Mouse (Mus musculus): ENCODE measurements around the gene Ndufa4. TPM values are rescaled to one million over a fixed set of nuclear protein-coding genes. Genes with fewer than 3 reads are reported as not detected.

Ndufa4 gene
- 1,348 and 1,354 TPM in 2 replicates for polyA plus RNA-seq (2016; fragmentation: Nextera tagmentation; extraction: Ambion mirVana)

GRCm38 (mm10) chr6:11907269-11908032, at the start of gene Ndufa4, which contains the start of gene Phf14:
TSS of gene Ndufa4 (minus strand) at chr6:11907497.
TSS of gene Phf14 (plus strand) at chr6:11907809.
- H3K4me3 ChIP-seq = peak within 1 kb of the TSS; percentile 75
- H3K27me3 ChIP-seq (replicated peaks) = no peaks in the 10 kb centered on the region
- no peaks in the 10 kb centered on the region for H3K9me3 ChIP-seq (replicated peaks)
- H3K4me2 ChIP-seq = peak within 1 kb of the TSS; percentile 89
- peak; percentile 98 for ATAC-seq (ENCODE audit: insufficient number of reproducible peaks, low FRiP score)
- under 1% methylated on average over 59 of the region's 59 CpGs for WGBS
- peaks cover 10% of the 10 kb centered on the region for H3K4me1 ChIP-seq (replicated peaks)
- peaks cover 23% of the 10 kb centered on the region for H3K36me3 ChIP-seq
- peak within 1 kb of the TSS; percentile 85 for H3K9ac ChIP-seq
- H3K27ac ChIP-seq (ENCODE audit: poor library complexity, severe bottlenecking) = peak within 1 kb of the TSS; percentile 84

GRCm38 (mm10) chr6:11948100-11948499, 40.8 kb upstream of the Ndufa4 start:
- no peaks in the 10 kb centered on the region for H3K9me3 ChIP-seq (replicated peaks)
- H3K9ac ChIP-seq = no peak overlapping the region
- WGBS = 59% methylated on average over 1 of the region's 1 CpGs
- no peak overlapping the region for H3K27ac ChIP-seq (ENCODE audit: poor library complexity, severe bottlenecking)
- H3K27me3 ChIP-seq (replicated peaks) = no peaks in the 10 kb centered on the region
- no peak overlapping the region for H3K4me3 ChIP-seq
- H3K4me1 ChIP-seq (replicated peaks) = peaks cover 17% of the 10 kb centered on the region
- no peak for ATAC-seq (ENCODE audit: insufficient number of reproducible peaks, low FRiP score)
- H3K4me2 ChIP-seq = no peak overlapping the region
- peaks cover 11% of the 10 kb centered on the region for H3K36me3 ChIP-seq

DNA sequence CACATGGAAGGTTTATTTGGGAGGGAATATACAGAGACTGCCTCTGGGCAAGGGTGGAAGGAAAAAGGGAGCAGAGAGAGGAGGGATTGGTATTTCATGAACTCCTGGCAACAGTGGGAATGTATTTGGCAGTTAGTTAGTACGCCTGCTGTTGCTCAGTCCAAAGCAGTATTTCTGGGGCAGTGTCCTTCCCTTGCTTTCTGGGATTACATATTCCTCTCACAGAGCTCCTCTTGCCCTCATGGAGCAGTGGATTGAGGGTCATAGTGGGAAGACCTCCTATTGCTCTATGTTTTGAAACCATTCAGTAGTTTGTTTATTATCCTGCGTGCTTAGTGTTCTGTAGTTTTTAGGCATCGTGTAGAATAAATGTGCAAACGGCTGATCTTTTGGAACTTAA, 34.8 kb upstream of the Ndufa4 start:
- no peak overlapping the region for H3K4me2 ChIP-seq
- no peaks in the 10 kb centered on the region for H3K27me3 ChIP-seq (replicated peaks)
- no peak overlapping the region for H3K27ac ChIP-seq (ENCODE audit: poor library complexity, severe bottlenecking)
- H3K9ac ChIP-seq = no peak overlapping the region
- H3K9me3 ChIP-seq (replicated peaks) = no peaks in the 10 kb centered on the region
- H3K4me1 ChIP-seq (replicated peaks) = peaks cover 17% of the 10 kb centered on the region
- H3K36me3 ChIP-seq = peaks cover 17% of the 10 kb centered on the region
- no peak for ATAC-seq (ENCODE audit: insufficient number of reproducible peaks, low FRiP score)
- no peak overlapping the region for H3K4me3 ChIP-seq
- 94% methylated on average over 4 of the region's 4 CpGs for WGBS

GRCm38 (mm10) chr6:11940895-11941294, 33.6 kb upstream of the Ndufa4 start:
- no peak overlapping the region for H3K4me3 ChIP-seq
- ATAC-seq (ENCODE audit: insufficient number of reproducible peaks, low FRiP score) = no peak
- no peaks in the 10 kb centered on the region for H3K27me3 ChIP-seq (replicated peaks)
- no peak overlapping the region for H3K9ac ChIP-seq
- H3K36me3 ChIP-seq = peaks cover 17% of the 10 kb centered on the region
- H3K27ac ChIP-seq (ENCODE audit: poor library complexity, severe bottlenecking) = no peak overlapping the region
- H3K9me3 ChIP-seq (replicated peaks) = no peaks in the 10 kb centered on the region
- H3K4me2 ChIP-seq = no peak overlapping the region
- peaks cover 17% of the 10 kb centered on the region for H3K4me1 ChIP-seq (replicated peaks)

DNA sequence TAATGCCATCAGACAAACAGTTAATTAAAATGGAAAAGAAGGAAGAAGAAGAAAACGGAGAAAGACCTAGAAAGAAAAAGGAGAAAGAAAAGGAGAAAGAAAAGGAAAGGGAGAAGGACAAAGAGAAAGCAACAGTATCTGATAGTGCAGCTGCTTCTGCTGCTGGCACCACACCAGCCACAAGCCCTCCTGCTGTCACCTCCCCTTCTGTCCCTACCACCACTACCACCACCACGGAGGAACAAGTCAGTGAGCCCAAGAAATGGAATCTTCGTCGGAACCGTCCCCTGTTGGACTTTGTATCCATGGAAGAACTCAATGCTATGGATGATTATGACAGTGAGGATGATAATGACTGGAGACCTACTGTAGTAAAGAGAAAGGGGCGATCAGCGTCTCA, 26.1 kb upstream of the Ndufa4 start:
- H3K4me1 ChIP-seq (replicated peaks) = no peaks in the 10 kb centered on the region
- H3K4me3 ChIP-seq = no peak overlapping the region
- H3K36me3 ChIP-seq = peaks cover 5% of the 10 kb centered on the region
- H3K27me3 ChIP-seq (replicated peaks) = no peaks in the 10 kb centered on the region
- no peak overlapping the region for H3K9ac ChIP-seq
- ATAC-seq (ENCODE audit: insufficient number of reproducible peaks, low FRiP score) = no peak
- 88% methylated on average over 7 of the region's 7 CpGs for WGBS
- H3K9me3 ChIP-seq (replicated peaks) = no peaks in the 10 kb centered on the region
- H3K27ac ChIP-seq (ENCODE audit: poor library complexity, severe bottlenecking) = no peak overlapping the region
- H3K4me2 ChIP-seq = no peak overlapping the region

DNA sequence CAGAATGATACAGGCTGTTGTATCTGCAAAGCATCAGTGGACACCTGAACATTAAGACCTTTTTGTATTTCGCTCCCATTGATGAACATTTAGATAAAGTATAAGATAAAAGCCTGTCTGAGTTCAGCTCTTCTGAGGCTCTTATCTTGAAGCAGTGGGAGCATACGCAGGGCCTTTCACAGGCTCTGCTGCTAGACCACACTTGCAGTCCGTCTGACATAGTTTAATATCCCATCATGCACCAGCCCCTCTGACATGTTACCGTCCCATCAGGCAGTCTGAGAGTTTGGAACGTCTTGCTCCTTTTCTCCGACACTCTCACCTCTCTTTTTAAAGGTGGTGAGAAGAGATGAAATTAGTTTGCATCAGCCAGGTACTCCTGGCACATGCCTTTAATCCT, 20.2 kb upstream of the Ndufa4 start:
- Histone ChIP-seq H3K9me3 (replicated peaks) (no peaks in the 10 kb centered on the region), H3K4me2 (no peak overlapping the region; the same call in 1 of the 2 replicates), H3K27ac (ENCODE audit: poor library complexity, severe bottlenecking) (no peak overlapping the region), H3K4me3 (no peak overlapping the region), H3K36me3 (0 out of 2 replicates have a peak, but pooled peaks cover 4% of the 10 kb centered on the region), H3K4me1 (replicated peaks) (peaks cover 9% of the 10 kb centered on the region), H3K9ac (no peak overlapping the region), H3K27me3 (replicated peaks) (no peaks in the 10 kb centered on the region)
- ATAC-seq (ENCODE audit: insufficient number of reproducible peaks, low FRiP score) = no peak
- WGBS = 58% methylated on average over 6 of the region's 6 CpGs

- H3K4me3 ChIP-seq = peak overlapping the region; percentile 89
- ATAC-seq (ENCODE audit: insufficient number of reproducible peaks, low FRiP score) = peak; percentile 74
- H3K36me3 ChIP-seq = 0 out of 2 replicates have a peak, but pooled peaks cover 4% of the 10 kb centered on the region
- WGBS = under 1% methylated on average over 40 of the region's 40 CpGs
- H3K9me3 ChIP-seq (replicated peaks) = no peaks in the 10 kb centered on the region
- H3K4me1 ChIP-seq (replicated peaks) = peaks cover 9% of the 10 kb centered on the region
- H3K9ac ChIP-seq = peak overlapping the region; percentile 96
- H3K4me2 ChIP-seq = peak overlapping the region; percentile 79
- H3K27me3 ChIP-seq (replicated peaks) = no peaks in the 10 kb centered on the region
- H3K27ac ChIP-seq (ENCODE audit: poor library complexity, severe bottlenecking) = peak overlapping the region; percentile 95
Measured at GRCm38 (mm10) chr6:11926082-11926595, 18.8 kb upstream of the Ndufa4 start.

- Histone ChIP-seq H3K27me3 (replicated peaks) (no peaks in the 10 kb centered on the region), H3K9ac (peak overlapping the region; percentile 96), H3K4me3 (peak overlapping the region; percentile 89), H3K4me1 (replicated peaks) (peaks cover 9% of the 10 kb centered on the region), H3K36me3 (0 out of 2 replicates have a peak, but pooled peaks cover 4% of the 10 kb centered on the region), H3K9me3 (replicated peaks) (no peaks in the 10 kb centered on the region), H3K27ac (ENCODE audit: poor library complexity, severe bottlenecking) (peak overlapping the region; percentile 95), H3K4me2 (peak overlapping the region; percentile 79)
- WGBS = under 1% methylated on average over 20 of the region's 20 CpGs
- peak; percentile 94 for ATAC-seq (ENCODE audit: insufficient number of reproducible peaks, low FRiP score)
Measured at GRCm38 (mm10) chr6:11925496-11926041, 18.3 kb upstream of the Ndufa4 start.

DNA sequence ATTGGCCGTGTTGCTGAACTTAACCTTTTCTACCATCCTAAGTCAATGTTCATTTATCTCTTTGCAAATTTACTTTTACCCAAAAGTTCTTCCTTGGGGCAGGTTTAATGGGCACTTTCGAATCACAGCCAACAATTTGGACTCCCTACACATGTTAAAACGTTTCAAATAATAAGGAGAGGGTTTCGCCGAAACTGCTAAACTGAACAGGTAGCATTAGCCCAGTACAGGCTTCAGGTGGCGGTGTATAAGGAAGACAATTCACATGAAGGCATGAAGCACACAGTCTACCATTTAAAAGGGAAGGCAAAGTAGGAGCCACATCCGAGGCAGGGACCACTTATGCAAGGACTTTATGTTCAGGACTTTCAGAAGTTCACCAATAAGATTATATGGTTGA, 873 bp upstream of the Ndufa4 start:
- Histone ChIP-seq H3K9ac (peak overlapping the region; percentile 85), H3K27ac (ENCODE audit: poor library complexity, severe bottlenecking) (0 out of 2 replicates have a peak overlapping the region, but pooled peaks have one; percentile 84), H3K27me3 (replicated peaks) (no peaks in the 10 kb centered on the region), H3K36me3 (peaks cover 16% of the 10 kb centered on the region), H3K4me1 (replicated peaks) (peaks cover 10% of the 10 kb centered on the region), H3K4me3 (peak overlapping the region; percentile 75), H3K9me3 (replicated peaks) (no peaks in the 10 kb centered on the region), H3K4me2 (peak overlapping the region; percentile 89)
- WGBS = 29% methylated on average over 7 of the region's 7 CpGs
- no peak for ATAC-seq (ENCODE audit: insufficient number of reproducible peaks, low FRiP score)

DNA sequence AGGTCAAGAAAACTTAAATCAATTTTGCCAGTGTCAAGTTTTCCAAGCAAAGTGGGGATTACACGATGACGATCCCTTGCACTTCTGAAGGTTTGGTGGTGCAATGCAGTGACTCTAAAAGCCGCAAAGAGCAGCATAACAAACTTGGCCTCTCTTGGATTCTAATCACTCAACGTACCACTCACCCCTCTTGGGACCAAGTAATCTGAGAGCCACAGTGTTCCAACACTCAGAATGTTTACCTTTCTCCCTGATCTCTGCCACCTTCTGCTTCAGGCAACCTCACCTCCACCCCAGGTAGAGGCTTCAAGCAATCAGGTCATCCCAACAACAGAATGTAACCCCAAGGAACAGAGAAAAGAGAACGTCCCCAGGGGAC, 418 bp downstream of the Ndufa4 start:
- H3K9me3 ChIP-seq (replicated peaks) = no peaks in the 10 kb centered on the region
- peak overlapping the region; percentile 89 for H3K4me2 ChIP-seq
- peak overlapping the region; percentile 85 for H3K9ac ChIP-seq
- peak overlapping the region; percentile 75 for H3K4me3 ChIP-seq
- under 1% methylated on average over 5 of the region's 5 CpGs for WGBS
- peaks cover 10% of the 10 kb centered on the region for H3K4me1 ChIP-seq (replicated peaks)
- peak overlapping the region; percentile 84 for H3K27ac ChIP-seq (ENCODE audit: poor library complexity, severe bottlenecking)
- no peaks in the 10 kb centered on the region for H3K27me3 ChIP-seq (replicated peaks)
- peaks cover 29% of the 10 kb centered on the region for H3K36me3 ChIP-seq
- ATAC-seq (ENCODE audit: insufficient number of reproducible peaks, low FRiP score) = no peak

- Histone ChIP-seq H3K36me3 (peaks cover 54% of the 10 kb centered on the region), H3K4me1 (replicated peaks) (peaks cover 4% of the 10 kb centered on the region), H3K9ac (no peak overlapping the region), H3K27me3 (replicated peaks) (no peaks in the 10 kb centered on the region), H3K27ac (ENCODE audit: poor library complexity, severe bottlenecking) (no peak overlapping the region), H3K4me2 (no peak overlapping the region), H3K9me3 (replicated peaks) (no peaks in the 10 kb centered on the region), H3K4me3 (no peak overlapping the region)
- ATAC-seq (ENCODE audit: insufficient number of reproducible peaks, low FRiP score) = no peak
- WGBS = 85% methylated on average over 4 of the region's 4 CpGs
Measured at GRCm38 (mm10) chr6:11900809-11901310, 6.4 kb downstream of the Ndufa4 start.

Measured in heart, embryonic 12.5 days (tissue).